Mouse (Mus musculus): ENCODE data around the gene Lyplal1.

The Lyplal1 gene

DNA sequence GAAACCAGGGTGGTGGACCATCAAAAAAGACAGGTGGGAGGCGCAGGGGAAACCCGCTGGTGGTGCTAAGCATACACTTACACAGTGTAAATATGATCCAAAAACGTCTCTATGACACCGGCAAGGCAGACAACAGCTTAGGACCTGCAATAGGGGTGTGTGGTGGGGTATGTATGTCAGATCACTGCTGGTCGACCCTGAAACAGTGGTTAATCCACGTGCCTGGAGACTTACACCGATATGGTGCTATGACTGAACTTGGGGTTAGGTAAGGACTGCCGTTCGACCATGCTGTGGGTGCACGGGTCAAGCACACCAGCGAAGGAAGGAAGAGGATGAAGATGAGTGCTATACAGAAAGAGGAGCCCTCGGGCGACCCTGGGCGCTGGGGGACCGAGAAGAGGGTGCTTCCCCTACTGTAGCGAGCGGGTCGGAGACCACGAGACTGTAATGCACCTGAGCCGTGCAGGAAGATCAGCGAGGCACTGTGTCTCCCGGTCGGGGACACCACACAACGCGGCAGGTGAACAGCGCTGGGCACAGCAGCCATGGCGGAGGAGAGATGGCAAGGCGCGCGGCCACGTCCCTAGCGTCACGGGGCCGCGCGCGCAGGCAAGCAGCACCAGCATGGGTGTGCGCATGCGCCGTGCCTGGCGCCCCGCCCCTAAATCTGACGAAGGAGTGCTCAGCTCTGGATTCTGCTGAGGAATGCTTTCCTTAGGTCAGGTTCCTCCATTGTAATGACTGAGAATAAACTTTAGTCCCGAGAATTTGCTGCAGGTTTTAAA, at the start of gene Lyplal1:
Gene Lyplal1 (minus strand): TSS at position 610 of the 788 bp plus-strand sequence.
- DNase-seq, result peak; percentile 96

GRCm38 (mm10) chr1:186163616-186164015, 46.5 kb upstream of the Lyplal1 start:
- no peak for DNase-seq

DNA sequence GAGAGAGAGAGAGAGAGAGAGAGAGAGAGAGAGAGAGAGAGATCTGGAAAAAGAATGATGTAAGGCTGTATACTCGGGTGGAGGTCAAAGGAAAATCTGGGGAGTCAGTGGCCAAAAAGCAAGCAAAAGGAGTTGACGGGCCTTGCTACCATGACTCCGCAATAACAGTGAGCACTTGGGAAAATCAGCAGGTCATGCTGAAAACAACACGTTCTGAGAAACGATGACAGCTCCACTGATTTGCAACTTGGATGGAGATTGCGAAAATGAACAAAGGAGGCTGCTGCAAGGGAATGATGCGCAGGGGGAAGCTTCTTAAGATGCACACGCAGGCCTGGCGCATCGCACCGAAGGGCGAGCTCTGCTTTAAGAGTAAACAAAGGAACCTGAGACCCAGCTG, 46.1 kb upstream of the Lyplal1 start:
- DNase-seq, result no peak

DNA sequence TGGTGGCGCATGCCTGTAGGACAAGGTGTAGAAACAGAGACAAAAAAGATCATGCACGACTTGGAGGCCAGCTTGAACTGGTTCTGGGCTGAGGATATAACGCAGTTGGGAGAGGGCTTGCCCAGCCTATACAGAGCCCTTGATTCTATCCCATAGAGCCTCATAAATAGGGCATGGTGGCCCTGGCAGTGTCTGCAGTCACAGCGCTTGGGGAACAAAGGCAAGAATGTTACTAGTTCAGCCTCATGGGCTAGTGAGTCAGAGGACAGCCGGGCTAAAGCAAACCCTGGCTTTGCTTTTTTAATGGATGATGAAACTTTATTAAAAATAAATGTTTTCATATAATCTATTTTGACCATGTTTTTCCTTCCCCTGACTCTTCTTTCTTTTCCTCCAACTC, 33.3 kb upstream of the Lyplal1 start:
- no peak for DNase-seq

GRCm38 (mm10) chr1:186145444-186145843, 28.3 kb upstream of the Lyplal1 start:
- DNase-seq, result no peak

GRCm38 (mm10) chr1:186140191-186140590, 23.1 kb upstream of the Lyplal1 start:
- DNase-seq, result no peak

DNA sequence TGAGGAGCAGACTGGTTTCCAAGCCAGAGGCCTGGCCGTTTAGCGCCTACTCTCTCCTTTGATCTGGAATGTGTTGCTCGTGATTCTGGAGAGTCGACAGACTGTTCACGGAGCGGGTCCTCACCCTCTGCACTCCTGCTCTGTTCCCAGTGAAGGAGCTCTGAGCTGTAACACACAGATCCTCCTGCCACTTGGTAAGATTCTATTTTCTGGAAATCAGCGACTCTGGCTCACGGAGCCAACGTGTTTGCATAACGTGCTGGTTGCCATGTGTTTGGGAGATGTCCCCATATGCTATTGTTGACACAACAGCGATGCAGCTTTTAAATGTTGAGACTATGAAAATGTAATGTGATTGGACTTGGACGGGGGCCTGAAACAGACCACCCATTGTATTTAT, 20.8 kb upstream of the Lyplal1 start:
- DNase-seq, result no peak

DNA sequence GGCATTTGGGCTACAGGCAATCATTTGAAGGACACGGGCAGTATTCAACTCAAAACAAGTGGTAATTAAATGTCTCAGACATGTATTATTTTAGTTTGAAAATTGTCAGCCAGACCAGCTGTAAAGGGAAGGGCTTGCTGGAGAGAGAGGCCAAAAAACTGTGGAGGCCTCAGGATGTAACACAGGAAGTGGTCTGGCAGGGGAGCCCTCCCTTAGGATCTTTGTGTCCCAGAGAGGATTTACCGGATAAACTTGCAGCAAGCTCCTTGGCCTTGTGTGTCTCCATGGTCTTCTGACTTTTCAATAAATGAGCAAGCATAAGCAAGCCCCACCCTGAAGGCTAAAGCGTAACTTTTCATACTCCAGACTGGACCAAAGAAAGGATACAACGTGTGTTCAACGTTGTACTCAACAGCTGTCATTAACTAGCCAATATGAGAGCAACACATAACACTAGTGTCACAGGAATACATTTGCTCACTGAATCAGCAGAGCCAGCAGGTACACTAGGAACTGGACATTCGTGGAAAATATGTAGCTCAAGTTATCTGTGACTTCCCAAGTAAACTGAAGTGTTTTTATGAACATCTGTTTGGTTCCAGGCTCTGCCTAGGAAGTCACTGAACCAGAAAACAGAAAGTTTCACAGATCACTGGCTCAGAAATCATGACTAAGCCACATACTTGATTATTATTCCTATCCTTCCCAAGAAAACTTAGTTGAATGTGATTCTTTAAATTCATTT, 19.7 kb upstream of the Lyplal1 start:
- DNase-seq, result no peak

DNA sequence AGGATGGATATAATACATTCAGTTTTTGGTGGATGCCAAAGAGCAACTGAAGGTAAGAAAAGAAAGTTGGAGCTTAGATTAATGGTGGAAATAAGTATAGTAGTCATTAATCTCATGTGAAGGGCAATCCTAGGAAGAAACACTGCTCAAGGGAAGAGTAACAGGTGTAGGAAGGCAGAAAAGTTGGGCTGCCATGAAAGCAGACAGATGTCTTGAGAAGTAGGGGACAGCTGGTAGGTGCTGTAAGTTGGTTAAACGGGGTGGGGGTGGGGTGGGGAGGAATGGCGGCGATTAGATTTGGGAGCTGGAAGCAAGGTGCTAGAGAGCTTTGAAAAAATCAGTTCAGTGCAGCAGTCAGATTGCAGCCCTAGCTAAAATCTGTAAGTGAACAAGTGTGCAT, 14.4 kb upstream of the Lyplal1 start:
- DNase-seq, result no peak

DNA sequence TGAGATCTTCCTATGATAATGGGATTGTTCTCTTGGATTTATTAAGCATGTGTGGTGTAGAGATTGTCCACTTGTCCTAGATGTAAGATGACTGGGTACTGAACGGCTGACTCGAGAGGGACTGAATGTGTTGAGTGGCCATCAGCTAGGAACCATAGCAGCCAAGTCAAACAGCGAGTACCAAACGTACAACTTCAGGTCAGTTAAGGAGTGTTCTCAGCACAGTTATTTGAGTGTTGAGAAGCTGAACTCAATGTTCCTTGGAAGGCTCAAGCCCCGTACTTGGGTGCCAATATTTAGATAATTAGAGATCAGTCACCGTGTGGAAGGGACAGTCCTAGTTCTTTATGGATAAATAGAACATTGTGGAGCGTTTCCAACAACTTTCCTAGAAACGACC, 11.8 kb upstream of the Lyplal1 start:
- DNase-seq, result no peak

DNA sequence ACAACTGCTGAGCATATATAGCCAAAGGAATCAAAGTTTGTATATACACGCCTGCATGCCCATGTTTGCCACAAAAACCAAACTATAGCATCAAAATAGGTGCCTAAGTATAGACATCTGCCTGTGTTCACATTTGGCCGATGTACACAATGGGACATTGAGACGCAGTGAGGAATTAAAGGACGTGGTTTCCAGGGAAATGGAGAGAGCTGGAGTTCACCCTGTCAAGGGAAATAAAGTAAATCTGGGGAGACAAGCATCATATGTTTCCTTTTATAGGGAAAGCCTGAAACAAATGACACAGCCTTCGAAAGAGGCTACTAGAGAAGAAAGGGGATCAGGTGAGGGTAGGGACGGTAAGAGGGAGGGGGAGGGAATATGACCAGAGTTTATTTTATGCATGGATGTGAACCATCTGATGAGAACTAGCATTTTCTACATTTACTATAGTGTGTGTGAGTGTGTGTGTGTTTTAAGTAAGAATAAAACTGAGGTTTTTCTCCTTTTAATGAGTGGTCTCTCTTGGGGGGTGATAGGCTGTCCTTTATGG, 9.3 kb upstream of the Lyplal1 start:
- DNase-seq, result no peak

GRCm38 (mm10) chr1:186123690-186124089, 6.6 kb upstream of the Lyplal1 start:
- no peak for DNase-seq

DNA sequence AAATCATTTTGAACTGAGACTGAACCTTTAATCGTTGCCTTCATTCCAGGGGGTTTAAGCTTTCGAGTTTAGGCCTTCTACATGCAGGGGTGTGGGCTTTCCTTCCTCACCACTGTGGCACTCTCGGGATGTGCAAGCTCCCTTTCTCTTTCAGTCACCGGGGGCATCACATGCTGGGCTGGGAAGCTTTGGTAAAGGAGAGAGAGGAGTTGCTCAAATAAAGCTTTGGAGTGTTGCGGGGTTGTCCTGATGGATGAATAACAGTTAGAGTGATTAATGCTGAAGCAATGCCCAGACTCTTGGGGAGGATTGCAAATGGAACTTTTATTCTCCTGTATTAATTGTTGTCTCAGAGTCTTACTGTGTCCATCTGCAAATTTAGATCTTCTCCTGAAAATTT, 2.7 kb upstream of the Lyplal1 start:
- DNase-seq, result no peak

DNA sequence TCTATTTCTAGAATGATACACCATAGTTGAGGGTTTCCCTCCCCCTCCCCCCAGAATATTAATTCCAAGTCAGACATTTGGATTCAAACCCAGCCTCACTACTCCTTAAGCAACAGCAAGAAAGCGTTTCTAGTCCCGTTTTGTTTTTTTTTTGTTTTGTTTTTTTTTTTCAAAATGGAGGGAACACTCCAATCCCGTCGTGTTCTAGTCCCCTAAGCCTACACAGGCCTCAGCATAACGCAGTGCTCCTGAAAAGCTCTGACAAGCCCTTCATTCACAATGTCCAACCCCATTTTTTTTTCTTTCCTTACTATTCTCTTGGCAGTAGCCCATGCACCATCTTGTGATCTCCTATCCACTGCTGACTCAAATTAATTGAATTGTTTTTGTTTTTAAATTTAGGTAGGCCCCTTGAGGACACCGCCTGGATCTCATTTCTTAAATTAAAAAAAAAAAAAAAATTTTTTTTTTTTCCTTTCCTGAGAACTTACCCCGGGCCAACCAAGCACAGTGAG, 967 bp downstream of the Lyplal1 start:
- DNase-seq, result no peak

DNA sequence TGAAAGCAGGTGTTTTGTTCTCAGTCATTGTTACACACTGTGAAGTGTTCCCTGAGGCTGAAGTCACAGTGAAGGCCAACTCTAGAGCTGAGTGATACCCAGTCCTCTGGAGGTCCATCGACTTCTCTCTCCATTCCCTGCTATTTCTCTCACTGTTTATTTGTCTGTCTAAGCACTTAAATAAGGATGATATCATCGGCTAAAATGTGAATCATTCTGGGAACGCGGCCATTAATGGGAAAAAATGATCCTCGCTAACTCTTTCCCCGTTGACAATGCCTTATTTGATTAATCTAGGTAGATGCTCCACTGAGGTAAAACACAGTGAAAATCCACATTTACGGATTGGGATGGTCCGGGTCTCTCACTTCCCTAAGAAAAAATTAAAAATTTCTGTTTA, 14.8 kb downstream of the Lyplal1 start:
- DNase-seq, result no peak

GRCm38 (mm10) chr1:186066266-186066897, 50.7 kb downstream of the Lyplal1 start:
- no peak for DNase-seq

DNA sequence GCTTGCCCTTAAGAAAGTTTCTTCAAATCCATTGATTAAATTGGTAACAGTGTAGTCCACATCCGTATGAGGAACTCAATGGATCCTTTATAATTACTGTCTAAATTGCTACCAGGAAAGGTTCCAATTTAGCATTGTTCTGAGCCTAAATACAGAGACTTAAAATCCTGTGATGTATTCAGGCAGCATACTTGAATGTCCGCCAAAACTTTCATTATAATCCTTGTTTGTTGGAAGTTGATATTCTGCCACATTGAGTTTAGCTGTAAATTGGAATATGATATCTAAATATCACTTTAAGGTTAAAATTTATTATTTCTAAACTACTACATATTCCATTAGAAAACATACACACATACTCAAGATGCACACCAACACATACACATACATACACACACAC, 57.1 kb downstream of the Lyplal1 start:
- DNase-seq, result no peak

DNA sequence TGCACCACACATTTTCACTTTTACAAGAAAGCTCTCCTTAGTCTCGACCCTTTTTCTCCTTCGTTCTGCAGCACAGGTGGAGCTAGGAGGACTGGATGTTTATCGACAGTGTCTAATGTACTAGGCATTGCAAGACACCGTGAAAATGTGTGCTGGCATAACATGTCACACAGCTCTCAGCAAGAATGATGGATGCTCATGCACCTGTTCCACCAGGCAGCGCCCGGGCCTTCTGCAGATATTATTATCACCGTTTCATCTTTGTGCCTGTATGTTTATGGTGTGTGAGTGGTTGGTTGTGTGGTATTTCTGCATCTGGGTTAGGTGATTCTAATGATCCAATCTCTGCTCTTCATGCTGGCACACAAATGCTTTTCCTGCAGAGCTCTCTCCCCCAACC, 62.9 kb downstream of the Lyplal1 start:
- no peak for DNase-seq

- no peak for DNase-seq
Observed at GRCm38 (mm10) chr1:186053280-186054043, 63.6 kb downstream of the Lyplal1 start.

DNA sequence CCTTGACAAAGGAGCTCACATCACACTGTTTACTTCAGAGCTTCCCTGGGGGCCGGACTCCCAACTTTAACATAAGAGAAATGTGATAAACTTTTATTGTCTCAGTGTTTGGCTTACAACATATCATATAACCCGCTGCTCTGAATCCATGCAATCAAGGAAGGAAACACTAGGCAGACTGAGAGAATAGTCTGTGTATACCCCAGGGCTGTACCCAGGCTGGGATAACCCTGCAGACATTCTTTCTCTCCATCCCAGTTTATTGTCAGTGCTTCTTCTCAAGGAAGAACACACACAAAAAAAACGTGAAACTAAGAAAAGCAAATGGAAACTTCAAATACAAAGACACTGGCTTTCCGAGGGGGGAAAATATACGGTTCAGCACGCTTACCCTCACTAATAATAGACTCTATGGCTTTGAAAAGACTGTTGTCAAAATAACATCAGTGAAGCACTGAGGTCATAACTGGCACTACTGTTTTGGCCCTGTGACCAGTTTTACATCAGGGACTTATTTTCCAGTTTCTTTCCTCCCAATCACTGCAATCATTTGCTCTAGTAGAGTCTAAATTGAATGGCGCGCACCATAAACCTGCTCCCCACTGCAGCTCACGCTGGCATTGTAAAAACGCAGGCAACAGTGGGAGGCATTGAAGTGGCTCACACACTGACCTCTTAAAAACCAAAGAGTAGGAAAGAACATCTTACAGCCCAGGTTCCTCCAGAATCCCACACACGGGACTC, 73.2 kb downstream of the Lyplal1 start:
- DNase-seq, result no peak

- DNase-seq, result no peak
Observed at GRCm38 (mm10) chr1:186041841-186042240, 75.3 kb downstream of the Lyplal1 start.

Data from cerebellum, adult 11-12 months (tissue).